Mouse (Mus musculus) bone marrow macrophage, adult 2 months (primary cell): ENCODE results near the gene Tshz2.

Source experiments
- CTCF ChIP-seq: IDR thresholded peaks from 2 replicates; pipeline ENCODE4 v1.5.1; 2012; ENCODE audit warnings: low read depth, mild to moderate bottlenecking, low read length, moderate library complexity
- POLR2A ChIP-seq: IDR thresholded peaks from 2 replicates; pipeline ENCODE4 v1.6.1; 2012; ENCODE audit warnings: mild to moderate bottlenecking, low read depth, low read length, borderline replicate concordance

GRCm38 (mm10) chr2:169728651-169729280 lies 96.0 kb downstream of the Tshz2 start:
- TF ChIP-seq CTCF (no peak), POLR2A (no peak)
